Mouse (Mus musculus) liver, adult 2 months (tissue): ENCODE data around the gene Kiss1r. TPM values are rescaled to one million over a fixed set of nuclear protein-coding genes. Genes with fewer than 3 reads are reported as not detected.
A peak's percentile ranks its signal among the peaks of the same experiment; 100 is the strongest.

Source experiments
- DNase-seq: peaks from one replicate; pipeline ENCODE4 v3.0.0-alpha.2; 2011; ENCODE audit warnings: low read depth, low spot score; ENCODE audit errors: extremely low read depth
- H3K27ac ChIP-seq: fragments of 200-500 bp; replicated peaks from 2 replicates; pipeline ENCODE4 v1.5.1; 2012; ENCODE audit warnings: low read depth, mild to moderate bottlenecking, control low read depth, inconsistent platforms, low read length; ENCODE audit not compliant: insufficient read depth
- H3K27me3 ChIP-seq: fragments of 200-500 bp; 2 replicates; pipeline ENCODE4 v1.6.1; 2012; ENCODE audit warnings: mild to moderate bottlenecking, moderate library complexity, low read length, inconsistent platforms; ENCODE audit not compliant: control insufficient read depth, insufficient read depth
- H3K36me3 ChIP-seq: fragments of 200-500 bp; 2 replicates; pipeline ENCODE4 v1.6.1; 2012; ENCODE audit warnings: low read length, inconsistent platforms; ENCODE audit not compliant: control insufficient read depth, insufficient read depth
- H3K4me1 ChIP-seq: fragments of 200-500 bp; 2 replicates; pipeline ENCODE4 v1.6.1; 2011; ENCODE audit warnings: low read length; ENCODE audit not compliant: control insufficient read depth, insufficient read depth
- H3K4me3 ChIP-seq: fragments of 200-500 bp; 2 replicates; pipeline ENCODE4 v1.5.1; 2011; ENCODE audit warnings: low read depth, mild to moderate bottlenecking, control low read depth, low read length, moderate library complexity; ENCODE audit not compliant: insufficient read depth
- H3K79me2 ChIP-seq: fragments of 200-500 bp; 2 replicates; pipeline ENCODE4 v1.6.1; 2012; ENCODE audit warnings: inconsistent platforms, mild to moderate bottlenecking, low read length, moderate library complexity; ENCODE audit not compliant: control insufficient read depth, insufficient read depth
- H3K9ac ChIP-seq: fragments of 200-500 bp; 2 replicates; pipeline ENCODE4 v1.6.1; 2012; ENCODE audit warnings: low read depth, mild to moderate bottlenecking, control low read depth, inconsistent platforms, low read length
- CTCF ChIP-seq: fragments of 200-500 bp; IDR thresholded peaks from 2 replicates; pipeline ENCODE4 v1.5.1; 2011; ENCODE audit warnings: low read depth, low read length, control low read depth
- POLR2A ChIP-seq: fragments of 200-500 bp; IDR thresholded peaks from 2 replicates; pipeline ENCODE4 v1.6.1; 2011; ENCODE audit warnings: low read length, control low read depth; ENCODE audit not compliant: insufficient read depth; ENCODE audit errors: extremely low read depth
- WGBS: fragments of 180-500 bp; shearing (Covaris S2); methylation state at CpG from one replicate; pipeline ENCODE4 v1.1.7; 2018; 5-methylcytosine and 5-hydroxymethylcytosine counted together
- polyA plus RNA-seq: library from polyadenylated mRNA; depleted of rRNA; stranded (reverse); fragments of >200 nt; gene quantifications from 2 replicates; pipeline ENCODE4 v1.2.3, GENCODE M21; 2012
- total RNA-seq: library from RNA; depleted of rRNA; stranded (reverse); fragments of >200 nt; gene quantifications from 2 replicates; pipeline ENCODE4 v1.2.3, GENCODE M21; 2014

The Kiss1r gene
- total and polyA plus RNA-seq, 2 experiments, result 0.18 to 1.5 TPM

DNA sequence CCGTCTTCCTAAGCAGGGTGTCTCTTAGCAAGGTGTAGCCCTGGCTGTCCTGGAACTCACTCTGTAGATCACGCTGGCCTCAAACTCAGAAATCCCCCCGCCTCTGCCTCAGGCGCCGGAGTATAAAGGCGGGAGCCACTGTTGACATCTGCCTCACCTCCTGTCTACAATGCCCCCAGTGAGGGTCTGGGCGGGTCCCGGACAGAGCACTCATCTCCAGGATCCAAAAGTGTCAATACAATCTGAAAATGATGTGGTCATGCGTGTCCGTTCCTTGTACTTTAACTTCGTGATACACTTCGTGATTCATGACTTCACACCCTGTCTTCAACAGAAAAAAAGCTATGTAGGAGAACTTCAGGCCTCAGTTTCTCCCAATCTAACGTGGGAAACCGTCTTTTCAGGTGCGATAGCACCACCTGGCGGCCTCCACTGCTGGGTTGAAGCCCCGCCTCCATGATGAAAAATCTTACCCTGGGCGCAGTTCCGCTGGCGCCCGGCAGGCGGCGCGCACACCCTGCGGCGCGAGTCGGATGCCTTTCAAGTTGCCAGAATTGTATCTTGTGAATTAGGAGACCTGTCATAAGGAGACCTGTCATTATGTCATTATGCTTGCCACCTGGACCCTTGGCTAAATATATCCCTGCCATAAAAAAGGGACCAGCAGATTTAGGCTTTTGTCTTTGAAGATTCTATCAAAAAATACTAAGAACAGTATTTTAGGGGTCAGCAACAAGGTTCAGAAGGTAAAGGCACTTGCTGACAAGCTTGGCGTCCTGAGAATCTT is 8.4 kb downstream of the Kiss1r start:
- peak; percentile 54 for DNase-seq
- H3K36me3 ChIP-seq, result no peaks in the 10 kb centered on the region
- peaks cover 10% of the 10 kb centered on the region for H3K27me3 ChIP-seq
- no peaks in the 10 kb centered on the region for H3K79me2 ChIP-seq
- H3K9ac ChIP-seq, result no peak overlapping the region
- no peak overlapping the region for H3K4me3 ChIP-seq
- TF ChIP-seq CTCF (peak; percentile 100), POLR2A (no peak)
- WGBS, result 13% methylated on average over 29 of the region's 29 CpGs
- peaks cover 8% of the 10 kb centered on the region for H3K4me1 ChIP-seq
- no peak overlapping the region for H3K27ac ChIP-seq

- WGBS, result 31% methylated on average over 14 of the region's 15 CpGs
- no peak for DNase-seq
These were observed 9.2 kb downstream of the Kiss1r start for GRCm38 (mm10) chr10:79925785-79926490.

GRCm38 (mm10) chr10:79926491-79927323 is 9.9 kb downstream of the Kiss1r start, which contains the start of gene Arid3a:
Gene Arid3a, plus strand, starts transcription at chr10:79927043.
- Histone ChIP-seq H3K27ac (peak within 1 kb of the TSS; percentile 66), H3K27me3 (no peaks in the 10 kb centered on the region; the same call in 1 of the 2 replicates), H3K4me3 (peak within 1 kb of the TSS; percentile 88), H3K79me2 (no peaks in the 10 kb centered on the region), H3K9ac (peak within 1 kb of the TSS; percentile 87), H3K4me1 (peaks cover 8% of the 10 kb centered on the region), H3K36me3 (no peaks in the 10 kb centered on the region)
- WGBS, result under 1% methylated on average over 63 of the region's 63 CpGs
- TF ChIP-seq POLR2A (no peak), CTCF (no peak)
- DNase-seq, result peak; percentile 60

More at GRCm38 (mm10) chr10:79925785-79926490, 9.2 kb downstream of the Kiss1r start:
- Histone ChIP-seq H3K36me3 (no peaks in the 10 kb centered on the region), H3K9ac (peak overlapping the region; percentile 75), H3K27me3 (peaks cover 3% of the 10 kb centered on the region), H3K79me2 (no peaks in the 10 kb centered on the region), H3K4me1 (peaks cover 8% of the 10 kb centered on the region), H3K4me3 (peak overlapping the region; percentile 88), H3K27ac (no peak overlapping the region)
- TF ChIP-seq CTCF (no peak), POLR2A (no peak)

GRCm38 (mm10) chr10:79927324-79928029 is 10.7 kb downstream of the Kiss1r start:
- H3K9ac ChIP-seq, result peak overlapping the region; percentile 87
- WGBS, result under 1% methylated on average over 54 of the region's 54 CpGs
- H3K4me1 ChIP-seq, result peaks cover 8% of the 10 kb centered on the region
- TF ChIP-seq CTCF (peak; percentile 11; the same call in 1 of the 2 replicates), POLR2A (no peak)
- H3K27ac ChIP-seq, result peak overlapping the region; percentile 31
- H3K4me3 ChIP-seq, result peak overlapping the region; percentile 88
- no peaks in the 10 kb centered on the region for H3K79me2 ChIP-seq
- DNase-seq, result no peak
- no peaks in the 10 kb centered on the region for H3K27me3 ChIP-seq
- no peaks in the 10 kb centered on the region for H3K36me3 ChIP-seq
